Mouse (Mus musculus): ENCODE measurements around the gene Rcn3. TPM values are rescaled to one million over a fixed set of nuclear protein-coding genes. Genes with fewer than 3 reads are reported as not detected.

The Rcn3 gene
- polyA plus RNA-seq, 1 experiment = 123 TPM

GRCm38 (mm10) chr7:45086084-45086483, 5.9 kb downstream of the Rcn3 start:
- H3K79me2 ChIP-seq (ENCODE audit: control insufficient read depth, insufficient read depth) = no peaks in the 10 kb centered on the region
- H3K4me2 ChIP-seq (ENCODE audit: low read depth) = no peak overlapping the region
- H3K36me3 ChIP-seq (ENCODE audit: control insufficient read depth, insufficient read depth) = no peaks in the 10 kb centered on the region
- H3K27me3 ChIP-seq (ENCODE audit: control insufficient read depth, insufficient read depth, insufficient read length) = no peaks in the 10 kb centered on the region
- no peak overlapping the region for H3ac ChIP-seq (ENCODE audit: control insufficient read depth, insufficient read length)
- TF ChIP-seq CEBPB (IDR thresholded peaks at IDR 0.05; ENCODE audit: insufficient read depth, poor library complexity, severe bottlenecking) (no peak), MAX (IDR thresholded peaks at IDR 0.05; ENCODE audit: low read depth) (no peak), E2F4 (IDR thresholded peaks at IDR 0.05; ENCODE audit: insufficient read depth) (no peak), SRF (IDR thresholded peaks at IDR 0.05; ENCODE audit: control insufficient read depth, insufficient read length, low read depth) (no peak), USF1 (IDR thresholded peaks at IDR 0.05; ENCODE audit: low read depth) (no peak), POLR2A (IDR thresholded peaks at IDR 0.05; ENCODE audit: insufficient read length, low read depth) (no peak), POLR2AphosphoS2 (IDR thresholded peaks at IDR 0.05; ENCODE audit: insufficient read length, low read depth) (no peak), MYOD1 (IDR thresholded peaks at IDR 0.05; ENCODE audit: control insufficient read depth in 1 of 3, insufficient read length in 2 of 3, low read depth in 2 of 3) (no peak), REST (IDR thresholded peaks at IDR 0.05; ENCODE audit: insufficient read depth, insufficient read length) (no peak), TCF12 (IDR thresholded peaks at IDR 0.05; ENCODE audit: insufficient read depth, poor library complexity, severe bottlenecking) (no peak), MYOG (IDR thresholded peaks at IDR 0.05; ENCODE audit: control insufficient read depth in 1 of 3, insufficient read depth in 1 of 3, insufficient read length in 2 of 3, low read depth in 2 of 3) (no peak), TCF3 (IDR thresholded peaks at IDR 0.05; ENCODE audit: insufficient read length, low read depth) (no peak)
- H3K4me3 ChIP-seq = no peak overlapping the region

GRCm38 (mm10) chr7:45083300-45083890, 8.6 kb downstream of the Rcn3 start:
- no peak for TF ChIP-seq USF1 (IDR thresholded peaks at IDR 0.05; ENCODE audit: low read depth)
- Histone ChIP-seq H3ac (ENCODE audit: control insufficient read depth, insufficient read length) (peak overlapping the region; percentile 33), H3K79me2 (ENCODE audit: control insufficient read depth, insufficient read depth) (no peaks in the 10 kb centered on the region), H3K36me3 (ENCODE audit: control insufficient read depth, insufficient read depth) (no peaks in the 10 kb centered on the region), H3K4me3 (no peak overlapping the region), H3K4me2 (ENCODE audit: low read depth) (no peak overlapping the region), H3K27me3 (ENCODE audit: control insufficient read depth, insufficient read depth, insufficient read length) (no peaks in the 10 kb centered on the region)

GRCm38 (mm10) chr7:45082401-45083299, 9.4 kb downstream of the Rcn3 start:
- Histone ChIP-seq H3K4me3 (no peak overlapping the region), H3ac (ENCODE audit: control insufficient read depth, insufficient read length) (peak overlapping the region; percentile 33), H3K36me3 (ENCODE audit: control insufficient read depth, insufficient read depth) (no peaks in the 10 kb centered on the region), H3K4me2 (ENCODE audit: low read depth) (peak overlapping the region; percentile 63), H3K79me2 (ENCODE audit: control insufficient read depth, insufficient read depth) (no peaks in the 10 kb centered on the region), H3K27me3 (ENCODE audit: control insufficient read depth, insufficient read depth, insufficient read length) (no peaks in the 10 kb centered on the region)
- TF ChIP-seq MYOG (IDR thresholded peaks at IDR 0.05; ENCODE audit: control insufficient read depth in 1 of 3, insufficient read depth in 1 of 3, insufficient read length in 2 of 3, low read depth in 2 of 3) (peak in 1 of 3 experiments; percentile 59), POLR2A (IDR thresholded peaks at IDR 0.05; ENCODE audit: insufficient read length, low read depth) (peak; percentile 10), MYOD1 (IDR thresholded peaks at IDR 0.05; ENCODE audit: control insufficient read depth in 1 of 3, insufficient read length in 2 of 3, low read depth in 2 of 3) (peak in 2 of 3 experiments; percentile 23 to 27), CEBPB (IDR thresholded peaks at IDR 0.05; ENCODE audit: insufficient read depth, poor library complexity, severe bottlenecking) (no peak), E2F4 (IDR thresholded peaks at IDR 0.05; ENCODE audit: insufficient read depth) (no peak)

- H3ac ChIP-seq (ENCODE audit: control insufficient read depth, insufficient read length) = no peak overlapping the region
- H3K4me2 ChIP-seq (ENCODE audit: low read depth) = no peak overlapping the region
- no peak overlapping the region for H3K4me3 ChIP-seq
- no peaks in the 10 kb centered on the region for H3K36me3 ChIP-seq (ENCODE audit: control insufficient read depth, insufficient read depth)
- no peaks in the 10 kb centered on the region for H3K27me3 ChIP-seq (ENCODE audit: control insufficient read depth, insufficient read depth, insufficient read length)
- no peaks in the 10 kb centered on the region for H3K79me2 ChIP-seq (ENCODE audit: control insufficient read depth, insufficient read depth)
- no peak for TF ChIP-seq USF1 (IDR thresholded peaks at IDR 0.05; ENCODE audit: low read depth)
- TF ChIP-seq TCF12 (IDR thresholded peaks at IDR 0.05; ENCODE audit: insufficient read depth, poor library complexity, severe bottlenecking) = no peak
- no peak for TF ChIP-seq CEBPB (IDR thresholded peaks at IDR 0.05; ENCODE audit: insufficient read depth, poor library complexity, severe bottlenecking)
These were observed 11.0 kb downstream of the Rcn3 start for GRCm38 (mm10) chr7:45081016-45081415.

GRCm38 (mm10) chr7:45079856-45080255, 12.2 kb downstream of the Rcn3 start:
- no peaks in the 10 kb centered on the region for H3K36me3 ChIP-seq (ENCODE audit: control insufficient read depth, insufficient read depth)
- H3K79me2 ChIP-seq (ENCODE audit: control insufficient read depth, insufficient read depth) = no peaks in the 10 kb centered on the region
- no peak overlapping the region for H3ac ChIP-seq (ENCODE audit: control insufficient read depth, insufficient read length)
- no peaks in the 10 kb centered on the region for H3K27me3 ChIP-seq (ENCODE audit: control insufficient read depth, insufficient read depth, insufficient read length)
- no peak overlapping the region for H3K4me2 ChIP-seq (ENCODE audit: low read depth)
- H3K4me3 ChIP-seq = no peak overlapping the region
- TF ChIP-seq POLR2AphosphoS2 (IDR thresholded peaks at IDR 0.05; ENCODE audit: insufficient read length, low read depth) (peak; percentile 88), MYOG (IDR thresholded peaks at IDR 0.05; ENCODE audit: control insufficient read depth in 1 of 3, insufficient read depth in 1 of 3, insufficient read length in 2 of 3, low read depth in 2 of 3) (no peak), CEBPB (IDR thresholded peaks at IDR 0.05; ENCODE audit: insufficient read depth, poor library complexity, severe bottlenecking) (peak; percentile 85)

Data from myocyte (in vitro differentiated cells).